Mouse (Mus musculus): ENCODE results near the gene Ak4.

Gene Ak4

DNA sequence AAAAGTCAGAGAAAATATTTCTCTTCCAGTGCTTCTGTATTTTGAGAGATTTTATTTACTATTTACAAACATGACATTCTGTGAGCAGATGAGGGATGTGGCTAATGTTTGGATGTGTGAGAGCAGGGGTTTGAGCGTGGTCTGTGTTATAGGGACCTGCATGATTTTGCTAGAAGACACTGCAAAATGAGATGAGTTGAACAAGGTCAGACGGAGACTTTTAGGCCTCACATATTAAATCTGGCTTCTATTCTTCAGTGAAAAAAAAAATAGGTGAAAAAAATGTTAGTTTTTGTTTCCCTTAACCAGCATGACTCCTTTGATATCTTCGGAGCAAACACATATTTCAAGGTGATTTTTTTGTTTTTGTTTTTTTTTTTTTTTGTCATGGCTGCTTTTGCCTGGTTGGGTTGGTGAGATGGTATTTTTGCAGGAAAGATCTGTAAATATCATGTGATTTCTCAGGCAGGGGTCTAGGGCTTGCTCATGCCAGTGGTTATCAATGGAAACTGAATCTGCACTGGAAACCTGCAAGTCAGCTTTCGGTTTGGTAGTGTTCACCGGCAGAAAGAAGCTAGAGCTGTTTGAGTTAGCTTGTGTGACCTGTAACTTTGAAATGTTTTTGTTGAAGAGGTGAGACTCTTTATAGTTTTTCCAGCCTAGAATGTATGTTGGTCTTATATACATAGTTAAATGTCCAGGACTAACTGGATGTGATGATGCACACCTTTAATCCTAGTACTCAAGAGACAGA is 92.9 kb downstream of the Ak4 start:
- CTCF ChIA-PET: no interaction called here

DNA sequence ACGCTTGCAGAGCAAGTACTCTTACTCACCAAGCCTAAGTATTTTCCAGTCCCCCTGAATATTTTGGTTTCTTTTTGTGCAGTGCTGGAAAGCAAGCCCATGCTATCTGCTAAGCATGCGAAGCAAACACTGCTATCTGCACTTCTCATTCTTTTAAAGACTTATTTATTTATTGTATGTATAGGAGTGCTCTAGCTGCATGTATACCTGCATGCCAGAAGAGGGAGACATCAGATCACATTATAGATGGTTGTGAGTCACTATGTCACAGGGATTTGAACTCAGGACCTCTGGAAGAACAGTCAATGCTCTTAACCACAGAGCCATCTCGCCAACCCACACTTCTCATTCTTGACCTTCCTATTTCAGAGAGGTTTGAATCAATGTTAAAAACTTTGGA is 94.2 kb downstream of the Ak4 start:
- POLR2A ChIA-PET: interaction anchor here in 3 of 4 experiments (0.7 to 1.9 kb wide), 5 partner anchors 16 to 663 kb away, joined by 3 to 5 read pairs (median 3); partner anchors contain the start of gene Leprot (in 1 of the 3)
- CTCF ChIA-PET: interaction anchor here in 3 of 4 experiments (0.7 to 0.9 kb wide), 4 partner anchors 9 to 164 kb away, joined by 3 to 6 read pairs (median 4); no protein-coding TSS in a partner anchor

More for the DNA sequence above, 92.9 kb downstream of the Ak4 start:
- POLR2A ChIA-PET: interaction anchor here in 1 of 4 experiments (1.3 to 1.9 kb wide), 2 partner anchors 15 to 135 kb away, joined by 3 to 4 read pairs; partner anchors contain the start of genes Dnajc6 and Leprot

DNA sequence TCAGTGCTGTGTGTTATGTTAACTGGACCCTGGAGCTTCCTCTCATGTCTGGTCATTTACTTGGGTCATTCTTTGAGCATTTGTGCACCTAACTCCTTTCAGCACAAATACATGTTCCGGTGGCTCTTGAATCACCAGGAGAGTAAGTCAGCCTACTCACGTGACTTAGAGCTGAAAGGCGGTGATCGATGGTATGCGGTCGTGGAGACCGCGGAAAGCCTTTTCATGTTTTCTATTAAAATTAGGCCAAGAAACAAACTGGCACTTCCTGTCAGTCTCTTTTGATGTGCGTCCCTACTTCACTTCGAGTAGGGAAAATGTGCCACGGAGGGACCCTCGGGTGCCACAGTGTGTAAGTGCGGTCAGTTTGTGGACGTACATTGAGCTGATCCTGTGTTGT is 96.8 kb downstream of the Ak4 start:
- POLR2A ChIA-PET: interaction anchor here in 3 of 4 experiments (0.6 to 1.1 kb wide), 8 partner anchors 9 to 967 kb away, joined by 3 to 7 read pairs (median 4); partner anchors contain the start of gene Leprot (in 1 of the 3)

More for the DNA sequence above, 96.8 kb downstream of the Ak4 start:
- CTCF ChIA-PET: interaction anchor here in 1 of 4 experiments (1.0 kb wide), 1 partner anchor 15 kb away, joined by 6 read pairs; no protein-coding TSS in a partner anchor

Data from embryonic stem cell, embryonic (primary cell).